Mouse (Mus musculus) G1E (cell line): ENCODE results near the gene Fxyd1.

Experiments
- CTCF ChIP-seq: IDR thresholded peaks from 2 replicates; pipeline ENCODE4 v1.5.1; 2012; ENCODE audit warnings: low read depth, low read length, inconsistent platforms, mixed read lengths
- GATA1 ChIP-seq: IDR thresholded peaks from 2 replicates; pipeline ENCODE4 v1.6.1; 2012; ENCODE audit warnings: borderline replicate concordance, low read length, inconsistent platforms, mixed read lengths
- GATA2 ChIP-seq: IDR thresholded peaks from 2 replicates; pipeline ENCODE4 v1.6.1; 2012; ENCODE audit warnings: low read depth, low read length, inconsistent platforms, borderline replicate concordance
- POLR2AphosphoS5 ChIP-seq: IDR thresholded peaks from 2 replicates; pipeline ENCODE4 v1.6.1; 2012; ENCODE audit warnings: low read depth, low read length, inconsistent platforms; ENCODE audit not compliant: insufficient replicate concordance
- TAL1 ChIP-seq: conservative IDR thresholded peaks from 2 replicates; pipeline ENCODE4 v1.6.1; 2012; ENCODE audit warnings: low read depth, low read length, inconsistent platforms, mixed read lengths

DNA sequence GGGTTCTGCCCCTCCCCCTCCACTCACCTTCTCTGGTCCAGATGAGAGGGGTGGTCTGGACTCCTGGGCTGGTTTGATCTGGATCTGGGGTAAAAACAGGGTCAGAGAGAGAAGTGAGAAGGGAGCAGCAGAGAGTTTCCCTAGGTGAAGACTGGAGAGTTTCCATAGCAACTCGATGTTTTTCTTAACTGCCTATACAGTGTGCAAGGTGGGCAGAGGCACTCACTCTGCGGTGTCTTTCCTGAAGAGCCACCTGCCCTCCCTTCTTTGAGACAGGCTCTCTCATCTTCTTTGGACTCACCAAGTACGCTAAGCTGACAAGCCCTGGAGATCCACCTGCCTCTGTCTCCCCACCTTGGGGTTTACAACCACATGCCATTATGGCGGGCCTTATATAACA lies 18.0 kb downstream of the Fxyd1 start:
- TF ChIP-seq TAL1 (no peak), CTCF (no peak), GATA1 (no peak), POLR2AphosphoS5 (no peak), GATA2 (no peak)
